In the genomic region with DNA sequence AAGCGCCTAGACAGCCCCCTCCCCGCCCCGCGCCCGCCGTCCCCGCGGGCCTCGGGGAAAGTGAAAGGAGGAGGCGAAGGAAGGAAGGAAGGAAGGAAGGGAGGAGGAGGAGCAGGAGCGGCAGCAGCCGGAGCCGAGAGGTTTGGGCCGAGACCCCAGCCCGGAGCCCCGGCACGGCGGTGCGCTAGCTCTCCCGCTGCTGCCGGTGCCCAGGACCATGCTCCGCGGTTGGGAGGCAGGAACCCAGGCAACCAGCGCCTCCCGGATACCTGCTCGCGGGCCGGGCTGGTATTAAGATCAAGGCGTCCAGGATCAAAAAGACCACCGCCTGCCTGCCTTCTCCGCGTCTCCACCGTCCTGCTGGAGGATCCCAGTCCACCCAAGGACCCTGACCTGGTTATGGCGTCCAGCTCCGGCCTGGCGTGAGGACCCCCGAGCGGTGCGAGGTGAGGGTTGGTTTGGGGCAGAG, we compare ENCODE assay signal across 9 mouse cellular contexts. TPM values are rescaled to one million over a fixed set of nuclear protein-coding genes. Genes with fewer than 3 reads are reported as not detected.
DNase-seq lines count a peak whose midpoint lies in the region; ATAC-seq and TF ChIP-seq lines count a peak whose summit lies in the region.
"Had no signal": no experiment of that assay in that cellular context is flagged by ENCODE, and none has a peak within 500 bp of the region (broad histone marks: within the 10 kb centered on the region; RNA-seq: fewer than 3 reads in every experiment).

No protein-coding gene starts in this region.

- no peak for TF ChIP-seq CTCF in G1E (IDR thresholded peaks at IDR 0.05; ENCODE audit: low read depth, low read length)
- TF ChIP-seq CTCF in forebrain, postnatal 0 days (IDR thresholded peaks at IDR 0.05; ENCODE audit: low read depth): no peak

- DNase-seq in heart, adult 18-20 months: no peak
- DNase-seq in G1E (ENCODE audit: low spot score): no peak
- DNase-seq in forebrain, postnatal 0 days: no peak
- DNase-seq in urinary bladder, postnatal 14 days (ENCODE audit: low spot score): no peak

- peak overlapping the region; percentile 84 for H3K4me2 ChIP-seq in heart, embryonic 11.5 days
- peak overlapping the region; percentile 93 for H3K4me2 ChIP-seq in forebrain, postnatal 0 days (ENCODE audit: low read depth)
- H3K4me2 ChIP-seq in limb, embryonic 15.5 days: peak overlapping the region; percentile 81
- H3K4me2 ChIP-seq in neural tube, embryonic 12.5 days (replicated peaks): peak overlapping the region; percentile 94

- peak overlapping the region; percentile 86 for H3K9ac ChIP-seq in heart, embryonic 11.5 days (ENCODE audit: low read depth, low read length)
- H3K9ac ChIP-seq in forebrain, postnatal 0 days: peak overlapping the region; percentile 97
- H3K9ac ChIP-seq in limb, embryonic 15.5 days: peak overlapping the region; percentile 97
- H3K9ac ChIP-seq in neural tube, embryonic 12.5 days: peak overlapping the region; percentile 97

- H3K4me1 ChIP-seq in heart, embryonic 11.5 days (ENCODE audit: control insufficient read depth, insufficient read depth, low read length): peaks cover 47% of the 10 kb centered on the region
- peaks cover 30% of the 10 kb centered on the region for H3K4me1 ChIP-seq in G1E (ENCODE audit: insufficient read depth, low read depth, low read length)
- H3K4me1 ChIP-seq in forebrain, postnatal 0 days (ENCODE audit: insufficient read depth): peaks cover 36% of the 10 kb centered on the region
- H3K4me1 ChIP-seq in limb, embryonic 15.5 days: peaks cover 60% of the 10 kb centered on the region
- H3K4me1 ChIP-seq in neural tube, embryonic 12.5 days: peaks cover 62% of the 10 kb centered on the region

- 0% methylated on average over 38 of the region's 39 CpGs for WGBS in heart, embryonic 11.5 days (ENCODE audit: insufficient replicate concordance)
- under 1% methylated on average over 38 of the region's 39 CpGs for WGBS in forebrain, postnatal 0 days
- 0% methylated on average over 39 of the region's 39 CpGs for WGBS in limb, embryonic 15.5 days
- WGBS in neural tube, embryonic 12.5 days: under 1% methylated on average over 38 of the region's 39 CpGs

- H3K4me3 ChIP-seq in heart, embryonic 11.5 days (ENCODE audit: low read depth, low read length): peak overlapping the region; percentile 79
- H3K4me3 ChIP-seq in G1E (ENCODE audit: low read depth, low read length): peak overlapping the region; percentile 56; the same call in 1 of the 2 replicates
- H3K4me3 ChIP-seq in forebrain, postnatal 0 days (ENCODE audit: low read depth, low read length): peak overlapping the region; percentile 95
- H3K4me3 ChIP-seq in limb, embryonic 15.5 days: peak overlapping the region; percentile 98
- H3K4me3 ChIP-seq in neural tube, embryonic 12.5 days: peak overlapping the region; percentile 97

- H3K36me3 ChIP-seq in heart, embryonic 11.5 days (ENCODE audit: control insufficient read depth, insufficient read depth, low read length): no peaks in the 10 kb centered on the region
- H3K36me3 ChIP-seq in G1E (replicated peaks): no peaks in the 10 kb centered on the region
- H3K36me3 ChIP-seq in forebrain, postnatal 0 days (ENCODE audit: insufficient read depth): no peaks in the 10 kb centered on the region
- H3K36me3 ChIP-seq in limb, embryonic 15.5 days: no peaks in the 10 kb centered on the region
- no peaks in the 10 kb centered on the region for H3K36me3 ChIP-seq in neural tube, embryonic 12.5 days

- no peak for ATAC-seq in heart, embryonic 11.5 days (replicated peaks; ENCODE audit: insufficient number of reproducible peaks, low FRiP score, low TSS enrichment)
- ATAC-seq in G1E (ENCODE audit: extremely low read depth, insufficient number of reproducible peaks, low FRiP score, poor library complexity, severe bottlenecking): no peak
- ATAC-seq in forebrain, postnatal 0 days: peak; percentile 0; the same call in 1 of the 2 replicates
- no peak for ATAC-seq in limb, embryonic 15.5 days (ENCODE audit: insufficient number of reproducible peaks, low FRiP score, low TSS enrichment, low read depth)
- no peak for ATAC-seq in neural tube, embryonic 12.5 days (ENCODE audit: low FRiP score, low read depth)
- no peak for ATAC-seq in frontal cortex, adult (ENCODE audit: low TSS enrichment)

- no peaks in the 10 kb centered on the region for H3K9me3 ChIP-seq in heart, embryonic 11.5 days (replicated peaks; ENCODE audit: control insufficient read depth, low read length)
- H3K9me3 ChIP-seq in G1E (replicated peaks): no peaks in the 10 kb centered on the region
- H3K9me3 ChIP-seq in forebrain, postnatal 0 days (ENCODE audit: low read length): no peaks in the 10 kb centered on the region
- H3K9me3 ChIP-seq in limb, embryonic 15.5 days: no peaks in the 10 kb centered on the region
- H3K9me3 ChIP-seq in neural tube, embryonic 12.5 days: no peaks in the 10 kb centered on the region

- H3K27ac ChIP-seq in heart, embryonic 11.5 days (ENCODE audit: low read depth, low read length): peak overlapping the region; percentile 91
- peak overlapping the region; percentile 97 for H3K27ac ChIP-seq in forebrain, postnatal 0 days (ENCODE audit: low read depth, low read length)
- peak overlapping the region; percentile 99 for H3K27ac ChIP-seq in limb, embryonic 15.5 days
- peak overlapping the region; percentile 92 for H3K27ac ChIP-seq in neural tube, embryonic 12.5 days

- H3K27me3 ChIP-seq in heart, embryonic 11.5 days (ENCODE audit: control insufficient read depth, insufficient read depth, low read length): no peaks in the 10 kb centered on the region
- peaks cover 92% of the 10 kb centered on the region for H3K27me3 ChIP-seq in G1E (ENCODE audit: insufficient read depth, low read length)
- H3K27me3 ChIP-seq in forebrain, postnatal 0 days (ENCODE audit: insufficient read depth, low read length): no peaks in the 10 kb centered on the region
- H3K27me3 ChIP-seq in limb, embryonic 15.5 days: no peaks in the 10 kb centered on the region
- no peaks in the 10 kb centered on the region for H3K27me3 ChIP-seq in neural tube, embryonic 12.5 days (replicated peaks)

RNA-seq across cellular contexts. Expression of a gene that starts 0.5 kb away (rescaled TPM):
- polyA plus RNA-seq in heart, embryonic 11.5 days (2014; fragmentation: Nextera tagmentation; extraction: Ambion mirVana): 8.7 and 9.3 TPM in 2 replicates
- 10 to 100 TPM; 36.2 to 41.7 TPM for total RNA-seq in heart, adult 18-20 months (2021)
- total RNA-seq in G1E (2014; fragmentation: Nextera tagmentation): 0.15 TPM in 1 of 2 replicates, not detected in the other
- total RNA-seq in G1E (2017): 0.16 and 0.17 TPM in 2 replicates
- polyA plus RNA-seq in G1E (2012): 0.09 and 0.14 TPM in 2 replicates
- total RNA-seq in forebrain, postnatal 0 days (2014; rRNA removed): 29.2 and 38.7 TPM in 2 replicates
- polyA plus RNA-seq in forebrain, postnatal 0 days (2015; fragmentation: Nextera tagmentation; extraction: Ambion mirVana): 9.3 and 13.0 TPM in 2 replicates
- polyA plus RNA-seq in limb, embryonic 15.5 days (2015; fragmentation: Nextera tagmentation; extraction: Ambion mirVana): 16.8 and 18.5 TPM in 2 replicates
- polyA plus RNA-seq in neural tube, embryonic 12.5 days (2016; fragmentation: Nextera tagmentation; extraction: Ambion mirVana): 9.3 and 10.9 TPM in 2 replicates

RNA-seq across cellular contexts. Expression of a gene that starts 28.3 kb away (rescaled TPM):
- 0.14 TPM in 1 of 2 replicates, not detected in the other for polyA plus RNA-seq in heart, embryonic 11.5 days (2014; fragmentation: Nextera tagmentation; extraction: Ambion mirVana)
- not detected for total RNA-seq in heart, adult 18-20 months (2021)
- not detected in 2 replicates for total RNA-seq in G1E (2014; fragmentation: Nextera tagmentation)
- total RNA-seq in G1E (2017): not detected in 2 replicates
- polyA plus RNA-seq in G1E (2012): not detected in 2 replicates
- not detected in 2 replicates for total RNA-seq in forebrain, postnatal 0 days (2014; rRNA removed)
- not detected in 2 replicates for polyA plus RNA-seq in forebrain, postnatal 0 days (2015; fragmentation: Nextera tagmentation; extraction: Ambion mirVana)
- 0.37 and 0.45 TPM in 2 replicates for polyA plus RNA-seq in limb, embryonic 15.5 days (2015; fragmentation: Nextera tagmentation; extraction: Ambion mirVana)
- polyA plus RNA-seq in neural tube, embryonic 12.5 days (2016; fragmentation: Nextera tagmentation; extraction: Ambion mirVana): 0.35 TPM in 1 of 2 replicates, not detected in the other
- total RNA-seq: hematopoietic stem cell, adult 5-6 weeks had no signal

RNA-seq across cellular contexts. Expression of a gene that starts 42.1 kb away (rescaled TPM):
- polyA plus RNA-seq in heart, embryonic 11.5 days (2014; fragmentation: Nextera tagmentation; extraction: Ambion mirVana): not detected in 2 replicates
- total RNA-seq in heart, adult 18-20 months (2021): not detected
- not detected in 2 replicates for total RNA-seq in G1E (2014; fragmentation: Nextera tagmentation)
- 0.11 TPM in 1 of 2 replicates, not detected in the other for total RNA-seq in G1E (2017)
- not detected in 2 replicates for polyA plus RNA-seq in G1E (2012)
- not detected in 2 replicates for total RNA-seq in forebrain, postnatal 0 days (2014; rRNA removed)
- polyA plus RNA-seq in forebrain, postnatal 0 days (2015; fragmentation: Nextera tagmentation; extraction: Ambion mirVana): not detected in 2 replicates
- polyA plus RNA-seq in limb, embryonic 15.5 days (2015; fragmentation: Nextera tagmentation; extraction: Ambion mirVana): not detected in 2 replicates
- polyA plus RNA-seq in neural tube, embryonic 12.5 days (2016; fragmentation: Nextera tagmentation; extraction: Ambion mirVana): not detected in 2 replicates
- total RNA-seq: hematopoietic stem cell, adult 5-6 weeks had no signal
